Mouse (Mus musculus) ZHBTc4 (cell line): ENCODE results near the gene Cpxm2.

Source experiments
- DNase-seq: peaks from one replicate; pipeline ENCODE4 v3.0.0-alpha.2; 2011; ENCODE audit warnings: low read depth, low spot score

Gene Cpxm2

DNA sequence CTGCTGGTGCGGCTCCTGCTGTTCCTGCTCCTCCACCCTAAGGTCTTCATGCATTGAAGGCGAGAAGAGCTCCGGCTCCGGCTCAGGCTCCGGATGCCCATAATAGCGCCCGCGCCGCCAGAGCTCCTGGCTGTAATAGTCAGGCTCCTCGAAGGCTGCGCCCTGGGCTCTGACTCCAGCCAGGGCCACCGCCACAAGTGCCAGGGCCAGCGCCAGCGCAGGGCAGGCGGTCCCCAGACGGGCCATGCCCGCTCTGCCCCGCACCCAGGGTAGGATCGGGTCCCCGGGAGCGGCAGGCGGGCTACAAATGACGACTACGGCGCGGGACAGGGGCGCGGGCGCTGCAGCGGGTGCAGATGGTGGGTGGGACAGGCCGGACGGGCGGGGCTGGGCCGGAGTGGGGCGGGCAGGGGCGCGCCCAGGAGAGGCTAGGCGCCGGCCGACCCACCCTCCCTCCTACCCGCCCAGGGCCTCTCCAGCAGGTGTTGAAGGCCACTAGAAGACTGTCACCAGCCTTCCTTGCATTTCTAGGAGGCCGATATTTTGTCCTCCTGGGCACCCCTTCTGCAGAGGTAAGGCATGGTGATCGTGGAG, at the start of gene Cpxm2:
Gene Cpxm2 (minus strand): TSS at position 372 of the 594 bp plus-strand sequence.
- peak; percentile 56 for DNase-seq

DNA sequence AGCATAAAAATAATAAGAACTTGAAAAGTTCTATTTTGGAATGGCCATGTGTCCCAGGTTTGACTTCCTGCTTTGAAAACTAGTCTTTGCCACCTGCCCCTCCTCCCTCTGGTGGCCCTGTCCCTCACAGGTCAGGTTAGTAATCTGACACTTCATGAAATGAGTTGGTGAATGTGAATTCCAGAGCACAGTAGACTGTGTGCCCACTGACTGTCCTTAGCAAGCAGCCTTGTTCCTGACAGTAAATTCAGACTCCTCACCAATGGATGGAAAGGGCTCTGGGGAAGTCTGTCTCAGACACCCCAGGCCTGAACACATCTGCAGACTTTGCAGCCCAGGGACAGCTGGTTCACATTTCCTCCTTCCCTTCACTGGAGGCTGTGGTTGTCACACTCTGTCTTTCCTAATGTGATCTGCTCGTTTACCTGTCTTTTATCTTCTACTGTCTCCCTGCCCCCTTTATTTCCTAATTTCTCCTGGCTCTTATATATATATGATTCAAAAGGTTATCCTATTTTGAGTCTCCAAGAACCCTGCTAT, 49.6 kb upstream of the Cpxm2 start:
- no peak for DNase-seq

DNA sequence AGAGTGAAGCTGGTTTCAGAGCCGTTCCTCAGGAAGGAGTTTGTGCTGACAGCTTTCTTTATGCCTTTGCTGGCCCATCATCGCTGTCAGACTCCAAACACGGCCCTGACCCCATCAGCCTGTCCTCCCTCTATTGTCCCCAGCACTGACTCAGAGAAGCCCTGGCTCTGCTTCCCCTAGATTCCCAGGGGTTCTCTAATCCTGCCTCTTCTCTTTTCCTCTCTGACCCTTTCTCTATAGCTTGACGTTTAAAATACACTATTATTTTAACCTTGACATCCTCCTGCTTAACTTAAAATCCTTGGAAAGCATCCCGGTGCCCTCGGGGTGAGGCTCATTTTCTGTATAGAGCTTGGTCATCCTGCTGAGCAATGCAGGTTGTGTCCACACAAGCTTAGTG, 45.1 kb upstream of the Cpxm2 start:
- DNase-seq = no peak

DNA sequence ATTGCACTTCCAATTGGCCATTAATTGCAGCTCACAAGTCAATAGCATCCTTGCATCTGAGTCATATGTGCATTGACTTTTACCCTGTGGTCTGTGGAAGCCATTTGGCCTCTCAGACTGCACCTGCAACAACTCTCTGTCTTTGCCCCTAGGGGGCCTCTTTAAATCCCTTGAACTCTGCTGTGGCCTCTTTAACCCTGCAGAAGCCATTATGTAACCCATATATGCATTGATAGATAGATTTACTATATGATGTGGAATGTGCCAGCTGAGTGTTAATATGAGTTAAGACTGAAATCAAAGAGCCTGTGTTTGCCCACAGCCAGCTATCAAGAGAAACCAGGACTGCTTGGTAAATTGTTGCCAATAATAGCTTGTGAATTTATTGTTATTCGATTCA, 44.3 kb upstream of the Cpxm2 start:
- DNase-seq = no peak

DNA sequence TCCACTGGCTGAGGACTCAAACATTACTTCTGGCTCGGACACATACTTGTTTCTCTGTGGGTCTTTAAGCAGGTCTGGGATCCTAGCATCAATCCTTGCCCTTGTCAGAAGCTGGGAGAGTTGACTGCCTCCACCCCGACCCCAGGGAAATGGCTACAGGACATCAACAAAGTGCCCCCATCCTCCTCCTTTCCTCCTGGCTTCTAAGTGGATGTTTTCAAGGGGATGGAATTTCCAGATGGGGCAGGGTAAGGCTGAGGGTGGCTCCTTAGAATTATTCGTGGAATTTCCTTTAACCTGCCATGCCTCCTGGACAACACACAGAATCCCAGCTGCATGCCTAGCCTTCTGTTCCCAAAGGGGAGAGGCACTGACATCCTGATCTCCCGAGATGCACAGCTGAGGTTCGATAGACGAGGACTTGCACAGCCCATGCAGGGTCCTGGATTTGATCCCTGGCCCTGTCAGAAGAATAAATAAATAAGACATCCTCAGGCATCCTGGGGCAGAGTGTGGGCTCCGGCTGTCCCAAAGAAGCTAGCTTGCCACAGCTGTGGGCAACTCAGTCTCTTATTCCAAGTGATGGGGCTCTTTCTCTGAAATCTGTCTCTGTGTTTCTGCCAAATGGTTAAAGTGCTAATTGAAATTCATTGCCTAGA, 43.4 kb upstream of the Cpxm2 start:
- DNase-seq = peak; percentile 32

DNA sequence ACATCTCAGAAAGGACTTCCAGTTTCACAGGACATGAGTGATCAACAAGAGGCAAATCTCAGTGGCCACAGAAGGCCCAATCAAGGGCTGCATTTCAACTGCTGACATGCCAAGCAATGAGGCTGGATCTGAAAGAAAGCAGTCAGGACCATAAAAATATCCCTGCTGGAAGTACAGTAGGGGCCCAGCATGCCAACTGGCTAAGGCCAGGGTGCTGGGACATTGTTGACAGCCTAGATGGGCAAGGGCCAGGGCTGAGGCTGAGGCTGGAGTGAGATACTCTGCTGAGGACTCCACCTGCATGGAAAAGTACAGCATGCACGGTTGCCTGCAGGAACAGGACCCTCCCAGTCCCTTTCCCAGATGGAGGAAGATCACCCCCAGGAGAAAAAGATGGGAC, 42.0 kb upstream of the Cpxm2 start:
- DNase-seq = no peak

DNA sequence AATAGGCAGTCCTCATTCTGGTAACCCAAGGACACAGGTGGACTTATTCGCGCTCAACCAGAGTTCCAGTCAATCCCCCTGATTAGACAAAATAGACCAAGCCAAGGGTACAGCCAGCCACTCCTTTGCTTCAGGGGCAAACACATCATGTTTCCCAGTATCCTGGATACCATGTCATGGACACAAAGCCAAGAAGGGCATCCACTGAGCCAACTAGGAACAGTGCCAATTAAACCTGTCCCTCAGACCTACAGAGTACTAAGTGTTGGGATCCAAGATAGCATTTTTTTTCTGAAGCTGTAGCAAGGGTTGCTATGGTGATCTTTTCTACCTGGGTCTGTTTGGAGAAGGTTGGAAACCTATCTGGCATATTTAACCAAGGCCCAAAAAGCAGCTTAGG, 39.1 kb upstream of the Cpxm2 start:
- no peak for DNase-seq

DNA sequence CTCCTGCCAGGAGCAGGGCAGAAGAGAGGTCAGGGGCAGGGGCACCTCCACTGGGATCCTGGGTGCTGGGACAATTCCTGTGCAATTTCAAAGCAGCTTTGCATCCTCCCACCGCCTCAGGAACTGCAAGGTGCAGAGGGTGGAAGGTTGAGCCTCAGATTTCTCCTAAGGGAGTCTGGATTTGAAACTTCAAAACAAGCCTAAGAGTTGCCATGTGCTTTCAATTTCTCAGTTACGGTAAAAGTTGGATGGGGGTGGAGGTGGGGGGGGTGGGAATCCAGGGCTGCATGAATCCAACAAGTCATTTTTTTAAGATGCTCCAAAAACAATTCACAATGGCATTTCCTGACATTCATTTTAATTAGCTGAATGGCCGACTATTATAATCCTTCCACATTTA, 32.9 kb upstream of the Cpxm2 start:
- no peak for DNase-seq

DNA sequence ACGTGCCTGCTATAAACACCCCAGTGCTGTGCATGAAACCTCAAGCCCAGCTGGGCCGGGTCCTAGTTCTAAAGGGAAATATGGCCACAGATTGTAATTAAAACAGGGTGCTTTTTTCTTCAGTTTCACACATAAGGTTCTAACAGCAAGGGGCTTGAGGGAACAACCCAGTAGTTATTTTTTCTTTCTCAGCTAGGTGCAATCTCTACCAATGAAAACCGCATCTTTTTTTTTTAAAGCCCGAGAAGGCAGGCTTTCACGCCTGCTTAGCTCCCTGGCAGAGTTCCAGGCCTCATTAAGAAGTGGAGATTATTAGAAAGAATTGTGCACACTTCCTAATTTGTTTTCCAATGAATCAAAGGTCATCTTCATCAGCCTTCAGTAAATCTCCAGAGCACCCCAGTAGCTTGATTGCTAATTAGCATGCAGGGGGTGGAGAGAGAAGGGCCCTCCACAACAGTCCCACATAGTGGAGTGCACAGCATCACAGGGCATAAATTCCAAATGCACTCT, 29.4 kb upstream of the Cpxm2 start:
- no peak for DNase-seq

DNA sequence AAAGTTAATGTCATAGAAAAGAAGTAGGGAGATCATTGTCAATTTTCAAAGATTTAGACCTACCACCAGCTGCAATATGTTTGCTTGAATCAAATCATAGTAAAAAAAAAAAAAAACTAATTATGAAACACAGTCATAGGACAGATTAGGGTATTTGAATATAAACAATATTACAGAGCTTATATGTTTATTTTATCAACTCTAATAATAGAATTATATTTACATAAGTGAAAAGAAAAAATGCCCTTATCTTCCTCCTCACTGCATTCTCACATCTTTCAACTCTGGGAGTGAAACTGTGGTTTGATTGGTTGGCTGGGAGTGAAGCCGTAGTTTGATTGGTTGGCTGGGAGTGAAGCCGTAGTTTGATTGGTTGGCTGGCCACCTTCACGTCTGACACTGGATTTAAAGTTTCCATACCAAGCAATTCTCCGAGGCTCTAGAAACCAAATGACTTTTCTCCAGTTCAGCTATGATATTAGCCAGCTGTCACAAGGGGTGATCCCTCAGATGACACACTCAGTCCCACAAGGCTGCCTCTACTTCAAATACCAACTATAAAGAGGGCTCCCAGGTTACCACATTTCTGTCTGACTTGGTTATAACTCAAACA, 27.2 kb upstream of the Cpxm2 start:
- DNase-seq = no peak

DNA sequence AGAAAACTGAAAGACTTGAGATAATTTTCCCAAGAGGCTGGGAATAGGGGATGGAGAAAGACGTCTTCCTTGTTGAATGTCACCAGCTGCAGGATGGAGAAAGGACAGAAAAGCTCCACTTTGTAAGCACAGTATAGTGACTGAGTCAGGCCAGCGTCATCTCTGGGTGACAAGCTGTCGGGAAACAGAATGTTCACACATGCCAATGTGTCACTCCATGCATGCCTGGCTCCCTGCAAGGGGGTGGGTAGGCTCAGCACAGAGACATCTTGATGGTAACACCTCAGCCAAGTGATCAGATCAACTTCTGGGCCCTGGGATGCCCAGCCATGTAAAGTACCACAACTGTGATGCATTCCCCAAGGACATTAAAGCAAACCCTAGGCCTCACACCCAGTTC, 26.5 kb upstream of the Cpxm2 start:
- no peak for DNase-seq

DNA sequence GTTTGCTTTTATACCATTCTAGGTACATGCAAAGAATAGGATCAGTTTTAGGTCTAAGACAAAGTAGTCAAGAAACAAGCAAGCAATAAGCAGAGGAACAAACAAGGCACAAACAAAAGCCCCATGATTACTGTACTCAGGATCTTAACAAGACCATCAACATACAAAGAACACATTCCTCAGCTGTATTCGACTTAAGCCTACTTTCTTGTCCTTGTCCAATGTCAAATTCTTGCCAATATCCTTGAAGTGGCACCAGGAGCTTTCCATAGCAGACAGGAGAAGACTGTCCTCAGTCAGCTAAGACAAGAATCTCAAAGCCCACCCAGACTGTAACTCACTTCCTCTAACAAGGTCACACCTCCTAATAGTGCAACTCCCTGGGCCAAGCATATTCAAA, 24.5 kb upstream of the Cpxm2 start:
- DNase-seq = peak; percentile 88

DNA sequence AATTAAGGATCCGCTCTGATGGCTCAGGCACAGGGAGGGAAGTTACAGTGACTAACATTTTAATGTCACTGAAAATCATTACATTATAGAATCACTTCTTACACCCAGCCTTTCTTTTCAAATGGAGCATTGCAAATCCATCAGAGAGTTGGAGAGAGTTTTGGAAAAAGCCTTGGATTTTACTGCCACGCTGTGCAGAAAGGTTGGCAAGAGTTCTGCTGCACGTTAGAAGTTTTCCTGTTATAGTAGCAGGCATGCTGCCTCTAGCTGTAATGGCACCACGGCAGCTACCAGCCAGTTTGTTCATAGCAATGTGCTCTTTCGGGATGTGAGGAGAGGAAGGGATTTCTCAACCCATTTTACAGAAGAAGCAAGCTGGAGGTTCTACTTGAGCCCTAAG, 20.2 kb upstream of the Cpxm2 start:
- no peak for DNase-seq

DNA sequence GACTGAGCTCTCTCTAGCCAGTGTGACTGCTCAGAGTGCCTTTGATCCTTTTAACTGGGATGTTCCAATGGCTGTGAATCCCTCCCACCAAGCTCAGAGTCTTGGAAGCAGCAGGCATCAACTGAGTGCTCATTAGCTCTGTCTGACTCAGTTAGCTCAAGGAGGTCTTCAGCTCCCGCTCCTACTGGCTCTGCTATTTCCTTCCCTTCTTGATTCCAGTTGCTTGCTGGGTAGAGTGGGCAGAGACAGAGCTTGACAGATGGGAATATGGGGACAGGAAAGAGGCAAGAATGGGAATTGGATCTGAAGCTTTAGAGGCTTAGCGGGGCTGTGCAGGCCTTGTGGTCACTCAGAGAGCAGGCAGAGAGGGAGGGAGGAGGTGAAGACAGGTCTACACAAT, 19.8 kb upstream of the Cpxm2 start:
- DNase-seq = no peak

DNA sequence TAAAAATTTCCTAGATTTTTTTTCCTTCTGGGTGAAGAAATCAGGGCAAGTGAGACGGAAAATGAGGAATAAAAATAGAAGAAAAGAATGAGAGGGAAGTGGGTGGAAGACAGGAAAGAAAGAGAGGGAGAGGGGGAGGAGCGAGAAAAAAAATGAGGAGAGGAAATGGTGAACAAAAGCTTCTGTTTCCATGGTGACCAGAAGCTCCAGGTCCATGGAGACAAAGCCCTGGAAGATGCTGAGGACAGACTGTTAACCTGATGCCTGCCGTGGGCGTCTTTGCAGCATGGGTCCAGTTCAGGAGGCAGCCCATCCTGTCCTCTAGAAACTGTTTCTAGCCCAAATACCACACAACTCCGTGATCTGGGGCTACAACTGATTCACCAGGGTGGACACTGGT, 17.7 kb upstream of the Cpxm2 start:
- no peak for DNase-seq

DNA sequence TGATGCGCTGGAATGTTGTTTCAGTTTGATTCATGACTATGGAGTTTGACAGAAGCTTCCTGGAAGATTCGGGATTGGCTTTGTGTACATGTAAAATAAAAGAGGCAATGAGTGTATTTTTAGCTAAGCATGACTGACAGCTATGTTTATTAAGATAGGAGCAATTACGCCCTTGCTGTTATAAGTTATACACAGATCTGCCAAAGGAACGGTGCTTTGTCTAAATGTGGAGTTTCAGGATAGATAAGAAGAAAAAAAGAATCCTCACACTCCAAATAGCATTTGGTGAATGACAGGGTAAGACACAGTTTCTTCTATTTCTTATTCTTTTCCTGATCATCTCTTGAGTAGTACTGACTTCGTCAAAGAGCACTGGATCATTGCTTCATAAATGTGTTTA, 17.2 kb upstream of the Cpxm2 start:
- DNase-seq = no peak

DNA sequence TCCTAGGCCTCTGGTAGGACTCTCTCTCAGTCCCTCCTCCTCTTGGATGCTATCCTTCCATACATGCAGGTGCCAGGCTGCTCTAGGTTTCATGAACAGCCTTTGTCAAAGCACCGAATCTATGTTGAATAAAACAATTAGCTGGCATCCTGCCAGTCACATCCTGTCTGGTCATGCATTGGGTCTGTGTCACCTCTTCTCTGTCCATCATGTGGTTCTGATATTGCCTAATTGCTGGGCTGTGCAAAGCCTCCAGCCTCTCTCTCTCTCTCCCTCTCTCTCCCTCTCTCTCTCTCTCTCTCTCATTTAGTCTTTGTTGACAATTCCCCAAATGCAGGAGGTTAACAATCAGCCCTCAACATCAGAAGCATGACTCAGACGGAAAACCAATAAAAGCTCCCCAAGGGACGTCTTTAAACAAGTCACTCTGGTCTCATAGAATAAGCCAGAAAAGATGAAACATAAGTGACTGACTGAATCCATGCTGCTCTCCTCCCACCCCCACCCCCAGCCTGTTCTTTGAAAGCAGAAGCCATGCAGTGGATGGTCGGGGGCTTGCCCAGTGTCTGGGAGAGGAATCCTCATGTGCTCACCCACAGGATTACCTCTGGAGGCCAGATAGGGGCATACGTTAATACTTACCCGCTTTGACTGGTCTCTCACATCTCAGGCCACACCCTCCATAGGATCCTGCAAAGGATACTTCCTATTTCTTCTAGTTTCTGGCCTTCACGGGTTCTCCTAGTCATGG, 15.1 kb upstream of the Cpxm2 start:
- DNase-seq = no peak

DNA sequence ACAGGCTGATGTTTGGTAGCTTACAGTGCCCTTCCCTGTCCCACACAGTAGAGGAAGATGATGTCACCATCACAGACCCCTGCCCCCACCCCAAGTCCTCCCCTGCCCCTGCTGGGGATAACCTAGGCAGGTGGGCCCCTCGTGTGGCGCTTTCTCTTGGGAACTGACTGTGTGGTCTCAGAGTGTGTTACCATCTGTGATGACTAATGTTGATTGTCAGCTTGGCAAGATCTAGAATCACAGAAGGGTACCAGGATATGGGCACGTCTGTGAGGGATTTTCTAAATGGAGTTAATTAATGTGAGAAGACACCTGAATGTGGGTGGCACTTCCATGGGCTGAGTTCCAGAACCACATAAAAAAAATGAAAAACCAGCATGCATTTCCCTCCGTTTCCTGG, 12.7 kb upstream of the Cpxm2 start:
- DNase-seq = no peak

DNA sequence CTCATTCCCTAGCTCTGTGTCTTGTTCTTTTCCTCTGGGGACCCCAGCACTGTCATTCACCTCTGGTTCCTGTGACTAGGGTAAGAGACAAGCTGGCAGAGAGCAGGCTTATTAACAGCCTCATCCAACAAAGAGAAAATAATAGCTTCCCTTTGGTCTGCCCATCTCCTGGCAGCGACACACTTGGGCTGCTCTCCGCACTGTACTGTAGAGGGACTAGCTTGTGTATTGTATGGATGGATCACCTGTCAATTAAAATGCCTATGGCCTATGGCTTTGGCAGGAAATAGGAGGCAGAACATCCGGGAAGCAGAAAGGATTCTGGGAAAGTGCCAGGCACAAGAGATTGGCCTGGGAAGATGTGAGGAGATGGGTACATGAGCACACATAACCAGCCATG, 7.7 kb upstream of the Cpxm2 start:
- no peak for DNase-seq

DNA sequence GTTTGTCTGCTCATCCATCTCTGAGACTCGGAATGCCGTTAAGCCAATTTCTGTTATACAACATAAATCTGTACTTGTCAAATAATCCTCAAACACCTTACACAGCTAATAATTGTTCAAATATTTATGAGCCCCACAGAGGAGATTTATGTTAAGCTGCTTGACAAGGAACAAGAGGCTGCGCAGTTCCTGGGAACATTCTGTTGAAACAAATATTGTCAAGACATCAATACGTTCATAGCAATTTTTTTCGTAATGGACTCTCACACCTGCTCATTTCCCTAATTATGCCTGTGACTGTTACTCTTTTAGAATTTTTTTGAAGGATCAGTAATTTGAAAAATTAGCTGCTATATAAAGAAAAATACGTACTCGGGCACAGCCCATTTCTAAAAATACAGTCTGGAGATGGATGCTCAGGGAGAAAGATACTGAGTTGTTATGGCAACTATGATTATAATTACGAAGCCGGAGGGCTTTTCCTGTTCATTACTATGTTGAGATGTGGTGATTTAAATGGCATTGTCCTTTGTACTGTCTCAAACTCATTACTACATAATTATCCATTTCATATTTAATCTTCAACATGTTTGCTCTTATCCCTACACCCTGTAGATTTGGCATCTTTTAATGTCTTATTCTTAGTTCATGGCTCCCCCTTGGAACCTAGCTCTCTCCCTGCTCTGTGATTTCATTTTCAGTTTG, 3.9 kb upstream of the Cpxm2 start:
- DNase-seq = no peak

DNA sequence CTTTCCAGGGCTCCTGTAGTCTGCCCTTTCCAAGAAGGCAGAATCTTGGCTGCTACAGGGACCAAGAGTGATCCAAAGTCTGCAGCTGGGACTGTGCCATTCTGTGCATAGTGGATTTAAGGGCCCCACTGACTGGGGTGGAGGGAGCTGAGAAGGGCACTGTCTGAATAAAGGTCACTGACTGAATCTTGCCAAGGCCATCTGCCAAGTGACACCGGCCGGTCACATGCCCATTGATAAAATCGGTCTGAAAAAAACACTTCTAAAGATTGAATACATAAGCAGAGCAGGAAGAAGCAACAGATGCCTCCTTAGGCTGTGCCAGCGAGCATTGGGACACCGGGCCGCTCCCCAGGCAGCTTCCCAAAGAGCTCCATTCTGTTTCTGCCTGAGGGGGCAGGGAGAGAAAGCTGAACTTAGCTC, 803 bp downstream of the Cpxm2 start:
- no peak for DNase-seq
